Mouse (Mus musculus) spleen, postnatal 10 days (tissue): ENCODE measurements around the gene Mettl13.

Experiments
- DNase-seq, 2 experiments: peaks; one replicate each; pipeline ENCODE4 v3.0.0; 2021 to 2022; ENCODE audit warnings: low spot score in 2 of 2

The Mettl13 gene

GRCm38 (mm10) chr1:162532330-162532729, 16.0 kb downstream of the Mettl13 start:
- no peak for DNase-seq

DNA sequence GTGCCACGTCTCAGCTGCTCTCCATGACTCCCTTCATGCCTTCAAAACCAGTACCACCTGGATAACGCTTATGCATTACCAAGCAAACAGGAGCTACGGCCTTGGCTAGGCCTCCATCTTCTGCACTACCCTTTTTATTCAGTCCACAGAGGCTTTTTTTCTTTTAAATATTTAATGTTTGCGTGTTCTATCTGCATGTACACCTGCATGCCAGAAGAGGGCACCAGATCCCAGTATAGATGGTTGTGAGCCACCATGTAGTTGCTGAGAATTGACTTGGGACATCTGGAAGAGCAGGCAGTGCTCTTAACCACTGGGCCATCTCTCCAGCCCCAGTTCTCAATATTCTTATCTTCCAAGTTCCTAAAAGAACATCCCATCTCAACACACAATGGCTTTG, 16.8 kb downstream of the Mettl13 start:
- no peak for DNase-seq

GRCm38 (mm10) chr1:162530666-162531065, 17.7 kb downstream of the Mettl13 start:
- no peak for DNase-seq

DNA sequence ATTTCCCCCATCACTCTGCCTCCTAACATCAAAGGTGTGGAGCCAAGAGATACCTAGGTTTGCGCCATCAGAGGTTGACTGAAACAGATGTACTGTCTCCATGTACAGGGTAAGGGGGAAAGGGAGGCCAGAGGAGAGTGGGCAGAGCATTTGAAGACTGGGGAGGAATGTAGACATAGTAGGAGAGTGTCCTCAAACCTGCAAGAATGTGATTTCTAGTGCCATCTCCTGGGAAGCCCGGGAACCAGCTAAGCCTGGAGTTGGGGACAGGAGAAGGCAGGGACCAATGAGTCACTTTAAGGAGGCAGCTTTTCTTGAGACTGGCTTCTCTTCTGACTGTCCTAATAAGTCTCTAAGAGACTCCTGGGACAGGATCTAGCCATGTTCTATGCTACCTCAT, 18.7 kb downstream of the Mettl13 start:
- no peak for DNase-seq

DNA sequence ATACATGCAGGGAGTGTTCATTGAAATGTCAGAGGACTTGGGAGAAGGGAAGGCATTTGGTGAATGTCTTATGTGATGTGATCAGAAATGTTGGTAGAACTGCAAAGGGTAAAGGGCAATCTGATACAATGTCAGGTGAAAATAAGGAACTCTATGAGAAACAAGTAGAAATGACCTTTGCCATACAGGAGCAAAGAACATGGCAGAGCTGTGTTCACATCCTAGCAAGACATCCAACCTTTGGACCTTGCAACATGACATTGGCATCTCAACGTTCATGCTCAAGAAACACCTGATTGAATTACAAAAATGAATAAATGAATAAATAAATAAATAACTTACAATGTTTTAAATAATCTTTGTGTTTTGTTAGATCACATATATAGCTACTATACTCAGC, 33.2 kb downstream of the Mettl13 start:
- no peak for DNase-seq

GRCm38 (mm10) chr1:162510013-162510356, 38.4 kb downstream of the Mettl13 start:
- DNase-seq, result no peak

DNA sequence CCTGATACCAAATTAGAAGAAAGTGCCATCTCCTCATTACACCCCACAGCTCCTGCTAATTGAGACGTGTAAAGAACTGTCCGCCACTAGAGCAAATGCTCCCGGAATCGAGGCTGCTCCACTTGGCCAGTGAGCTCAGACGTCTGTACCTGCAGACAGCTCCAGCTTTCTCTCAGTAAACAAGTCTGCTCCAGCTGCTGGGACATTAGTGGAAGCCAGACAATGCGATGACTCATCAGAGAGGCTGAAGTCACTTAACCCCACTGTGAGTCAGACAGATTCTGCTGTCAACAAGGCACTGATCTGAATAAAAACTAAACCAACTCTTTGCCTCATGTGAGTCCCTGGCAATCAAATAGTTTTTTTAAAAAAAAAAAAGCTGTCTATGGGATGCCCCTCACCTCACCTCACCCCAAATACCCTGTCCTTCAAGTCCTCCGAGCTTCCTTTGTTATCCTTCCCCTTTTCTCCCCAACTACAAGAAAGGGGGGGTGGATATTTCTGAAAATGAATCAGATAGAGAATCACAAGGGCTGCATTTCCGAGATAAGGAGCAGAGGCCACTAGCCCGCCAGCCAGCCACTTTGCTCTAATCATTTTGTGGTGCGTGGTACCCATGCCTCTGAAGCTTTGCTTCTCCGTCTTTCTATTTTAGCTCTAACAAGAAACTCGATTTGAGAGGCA, 38.9 kb downstream of the Mettl13 start:
- no peak for DNase-seq

- DNase-seq, result no peak
Observed at GRCm38 (mm10) chr1:162508211-162509005, 39.9 kb downstream of the Mettl13 start.

DNA sequence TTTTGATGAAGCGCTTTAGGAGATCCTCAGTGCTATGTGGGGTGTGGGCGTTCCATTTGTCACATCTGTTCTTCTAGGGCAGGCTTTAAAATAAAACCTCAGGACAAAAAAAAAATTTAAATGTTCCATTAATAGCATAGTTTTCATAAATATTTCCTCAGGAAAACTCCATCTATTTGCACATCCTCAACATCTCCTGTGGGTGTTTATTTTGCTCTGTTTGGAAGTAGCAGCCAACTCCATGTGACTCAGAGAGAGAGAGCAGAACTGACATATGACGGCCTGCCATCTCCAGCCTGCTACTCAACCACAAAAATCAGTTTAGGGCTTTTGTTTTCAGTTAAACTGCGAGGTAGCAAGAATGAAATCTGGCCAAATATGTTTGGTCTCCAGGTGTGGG, 41.8 kb downstream of the Mettl13 start:
- no peak for DNase-seq

GRCm38 (mm10) chr1:162505649-162506048, 42.7 kb downstream of the Mettl13 start:
- no peak for DNase-seq
